Mouse (Mus musculus) splenic B cell, adult 2 months (primary cell): ENCODE data around the gene Myo1d.
A peak's percentile ranks its signal among the peaks of the same experiment; 100 is the strongest.

ENCODE experiments used
- DNase-seq: peaks from one replicate; pipeline ENCODE4 v3.0.0-alpha.2; 2011; ENCODE audit warnings: low read depth, low spot score
- H3K27me3 ChIP-seq: 2 replicates; pipeline ENCODE4 v1.6.1; 2012; ENCODE audit warnings: mild to moderate bottlenecking, low read length, moderate library complexity, mixed read lengths; ENCODE audit not compliant: control insufficient read depth, poor library complexity, insufficient read depth, severe bottlenecking
- H3K36me3 ChIP-seq: 2 replicates; pipeline ENCODE4 v1.6.1; 2012; ENCODE audit warnings: mild to moderate bottlenecking, low read length, moderate library complexity, mixed read lengths; ENCODE audit not compliant: control insufficient read depth, poor library complexity, insufficient read depth, severe bottlenecking

Gene Myo1d

DNA sequence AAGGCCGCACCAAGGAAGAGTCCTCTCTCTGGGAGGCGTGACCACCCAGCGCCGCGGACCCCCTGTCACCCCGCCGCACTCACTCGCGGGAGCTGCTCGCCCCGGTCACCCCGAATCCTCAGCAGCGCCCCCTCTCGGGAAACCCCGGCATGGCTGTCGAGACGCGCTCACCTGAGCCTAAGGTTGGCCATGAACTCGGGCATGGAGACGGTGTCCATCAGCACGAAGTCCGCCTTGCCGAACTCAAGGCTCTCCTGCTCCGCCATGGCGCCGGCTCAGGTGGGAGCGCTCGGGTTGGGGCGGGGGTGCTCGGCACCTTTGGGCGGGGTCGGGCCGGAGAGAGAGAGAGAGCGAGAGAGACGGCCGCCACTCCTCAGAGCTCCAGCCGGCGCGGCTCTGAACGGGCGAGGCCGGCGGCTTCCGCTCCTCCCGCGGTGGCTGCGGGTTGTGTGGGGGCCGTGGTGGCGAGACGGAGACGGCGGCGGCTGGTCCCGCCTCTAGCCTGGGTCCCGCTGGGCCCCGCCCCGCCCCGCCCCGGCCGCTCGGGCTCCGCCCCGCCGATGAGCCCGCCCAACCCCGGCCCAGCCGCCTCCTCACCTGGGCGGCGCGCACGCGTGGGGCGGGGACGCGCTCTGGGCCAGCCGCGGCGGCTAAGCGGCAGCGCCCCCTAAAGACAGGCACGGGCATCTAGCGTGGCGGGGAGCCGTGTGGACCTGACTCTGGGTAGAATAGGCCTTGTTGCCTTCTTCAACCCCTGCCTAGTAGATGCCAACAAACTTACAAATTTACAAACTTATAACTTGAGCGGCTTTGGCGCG lies at the start of gene Myo1d:
Gene Myo1d, minus strand, starts transcription at position 499 of the 818 bp plus-strand sequence.
- no peaks in the 10 kb centered on the region for H3K27me3 ChIP-seq
- no peaks in the 10 kb centered on the region for H3K36me3 ChIP-seq
- DNase-seq, result peak; percentile 93

- Histone ChIP-seq H3K27me3 (no peaks in the 10 kb centered on the region), H3K36me3 (no peaks in the 10 kb centered on the region)
- DNase-seq, result no peak
Measured at GRCm38 (mm10) chr11:80821794-80822193, 42.0 kb upstream of the Myo1d start.

DNA sequence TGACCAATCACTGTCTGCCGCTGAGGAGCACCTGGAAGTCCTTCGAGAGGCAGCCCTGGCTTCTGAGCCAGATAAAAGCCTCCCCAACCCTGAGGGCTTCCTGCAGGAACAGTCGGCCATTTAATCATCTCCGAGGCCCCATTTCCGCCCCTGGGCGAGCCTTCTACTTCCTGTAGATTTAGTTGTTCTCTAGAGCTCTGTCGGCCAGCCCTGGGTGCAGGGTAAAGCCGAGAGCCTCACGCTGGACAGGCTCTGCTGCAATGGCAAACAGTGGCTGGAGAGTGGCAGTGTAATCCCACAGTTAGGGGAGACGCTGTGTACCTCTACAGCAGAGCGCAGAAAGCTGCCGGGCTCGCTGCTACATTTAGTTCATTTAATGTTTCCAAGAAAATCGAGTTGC lies 41.5 kb upstream of the Myo1d start:
- no peaks in the 10 kb centered on the region for H3K36me3 ChIP-seq
- no peak for DNase-seq
- no peaks in the 10 kb centered on the region for H3K27me3 ChIP-seq

GRCm38 (mm10) chr11:80820085-80820484 lies 40.3 kb upstream of the Myo1d start:
- no peak for DNase-seq
- Histone ChIP-seq H3K27me3 (no peaks in the 10 kb centered on the region), H3K36me3 (no peaks in the 10 kb centered on the region)

DNA sequence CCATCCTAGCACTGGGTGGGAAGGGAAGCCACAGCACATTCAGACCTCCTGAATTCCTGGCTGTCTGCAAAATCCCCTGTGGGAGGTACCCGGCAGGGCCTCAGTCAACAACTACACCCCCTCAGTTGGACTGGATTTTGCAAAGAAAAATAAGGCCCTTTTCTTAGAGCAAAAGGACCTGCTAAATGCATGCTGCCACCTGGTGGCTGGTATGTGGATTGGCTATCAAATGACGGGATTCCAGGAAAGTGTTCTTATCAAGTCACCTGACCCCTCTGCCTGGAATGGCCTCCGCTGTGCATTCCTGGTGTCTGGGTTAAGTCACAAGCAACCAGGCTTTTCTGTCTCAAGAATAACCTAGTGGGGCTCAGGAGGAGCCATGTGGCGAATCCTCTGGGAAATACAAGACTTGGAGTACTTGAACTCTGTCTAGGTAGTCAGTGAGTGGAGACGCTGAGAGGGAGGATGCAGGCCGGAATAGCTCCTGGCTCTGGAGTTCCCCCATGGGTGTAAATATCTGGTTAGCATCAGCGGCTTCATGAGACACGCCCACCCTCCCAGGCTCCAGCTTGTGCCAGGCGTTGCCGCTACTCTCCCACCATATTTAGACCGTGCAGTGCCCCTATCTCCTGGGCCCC lies 38.4 kb upstream of the Myo1d start:
- Histone ChIP-seq H3K27me3 (no peaks in the 10 kb centered on the region), H3K36me3 (no peaks in the 10 kb centered on the region)
- peak; percentile 75 for DNase-seq

GRCm38 (mm10) chr11:80815354-80815753 lies 35.5 kb upstream of the Myo1d start:
- Histone ChIP-seq H3K27me3 (no peaks in the 10 kb centered on the region), H3K36me3 (no peaks in the 10 kb centered on the region)
- no peak for DNase-seq

DNA sequence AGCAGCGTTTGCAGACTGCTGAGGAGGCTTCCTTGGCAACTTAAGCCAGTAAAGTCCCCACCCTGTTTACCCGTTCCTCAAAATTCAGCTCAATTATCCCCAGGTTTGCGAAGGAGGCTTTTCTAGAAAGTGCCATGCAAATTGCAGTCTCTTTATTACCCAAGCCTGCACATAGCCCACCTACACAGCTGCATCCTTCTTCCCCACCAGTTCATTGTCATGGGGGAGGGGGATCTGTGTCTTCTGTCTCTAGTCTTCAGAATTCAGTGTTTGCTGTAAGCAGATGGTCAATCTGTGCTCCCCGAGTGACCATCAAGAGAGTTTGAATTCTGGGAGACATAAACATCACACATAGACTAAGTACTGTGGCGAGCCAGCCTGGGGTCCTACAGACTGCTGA lies 31.3 kb upstream of the Myo1d start:
- Histone ChIP-seq H3K36me3 (no peaks in the 10 kb centered on the region), H3K27me3 (no peaks in the 10 kb centered on the region)
- no peak for DNase-seq

DNA sequence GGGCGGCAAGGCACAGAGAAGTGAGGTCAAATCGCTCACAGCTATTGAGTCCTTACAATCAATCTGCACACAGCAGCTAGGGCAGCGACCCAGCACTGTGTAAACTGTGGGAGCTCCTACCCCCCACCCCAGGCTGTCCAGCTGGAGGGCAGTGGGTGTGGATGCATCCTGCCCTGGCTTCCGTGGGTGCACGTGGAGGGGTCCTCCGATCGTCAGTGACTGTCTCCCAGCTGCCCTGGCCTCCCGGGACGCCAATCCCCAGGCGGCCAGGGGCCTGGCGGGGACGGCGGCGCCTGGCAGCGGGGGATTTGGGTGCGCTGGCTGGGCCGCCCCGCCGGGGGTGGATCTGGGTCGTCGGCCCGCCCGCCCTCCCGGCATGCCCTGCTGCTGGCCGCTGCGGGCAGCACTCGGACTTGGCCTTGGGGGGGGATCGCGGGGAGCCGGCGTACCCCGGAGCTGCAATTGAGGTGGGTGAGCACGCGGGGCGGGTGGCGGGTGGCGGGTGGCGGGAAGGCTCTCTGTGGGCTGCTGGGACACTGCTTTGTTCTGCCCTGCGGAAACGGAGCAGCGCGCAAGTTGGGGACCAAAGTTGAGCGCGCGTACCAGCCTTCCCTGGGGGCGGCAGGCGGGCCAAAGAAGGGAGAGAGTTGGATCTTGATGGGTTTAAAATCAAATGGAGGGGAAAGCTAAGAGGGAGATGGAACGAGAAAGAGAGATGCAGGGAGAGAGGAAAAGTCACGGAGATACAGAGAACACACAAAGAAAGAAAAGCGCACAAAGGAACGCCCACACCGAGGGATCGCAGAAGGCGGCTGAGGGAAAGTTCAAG lies 30.4 kb upstream of the Myo1d start, which contains the start of gene Tmem98:
Gene Tmem98, plus strand, starts transcription at position 183 of the 829 bp plus-strand sequence.
- H3K36me3 ChIP-seq, result no peaks in the 10 kb centered on the region
- no peaks in the 10 kb centered on the region for H3K27me3 ChIP-seq
- DNase-seq, result no peak

- H3K36me3 ChIP-seq, result no peaks in the 10 kb centered on the region
- DNase-seq, result no peak
- H3K27me3 ChIP-seq, result no peaks in the 10 kb centered on the region
Measured at GRCm38 (mm10) chr11:80809666-80809992, 29.8 kb upstream of the Myo1d start.

DNA sequence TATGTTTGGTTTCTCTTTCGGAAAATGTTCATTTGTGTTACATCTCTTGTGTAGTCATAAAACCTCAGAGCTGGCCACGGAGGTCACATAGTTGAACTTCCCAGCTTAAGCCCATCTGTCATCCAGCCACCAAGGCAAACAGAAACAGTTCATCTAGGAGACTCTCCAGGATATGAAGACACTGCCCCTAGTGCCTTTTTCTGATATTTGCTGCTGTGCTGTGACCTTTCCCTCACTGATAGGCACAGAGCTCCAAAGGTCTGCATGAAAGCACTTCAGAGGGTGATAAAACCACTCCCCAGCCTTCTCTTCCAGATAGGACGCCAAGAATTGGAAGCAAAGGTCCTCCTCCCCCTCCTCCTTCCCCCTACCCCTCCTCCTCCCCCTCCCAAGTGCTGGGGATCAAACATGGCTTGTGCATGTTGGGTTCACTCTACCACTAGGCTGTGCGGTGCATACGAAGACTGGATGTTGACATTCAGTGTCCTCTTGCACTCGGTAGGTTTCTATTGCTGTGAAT lies 28.8 kb upstream of the Myo1d start:
- no peaks in the 10 kb centered on the region for H3K36me3 ChIP-seq

DNA sequence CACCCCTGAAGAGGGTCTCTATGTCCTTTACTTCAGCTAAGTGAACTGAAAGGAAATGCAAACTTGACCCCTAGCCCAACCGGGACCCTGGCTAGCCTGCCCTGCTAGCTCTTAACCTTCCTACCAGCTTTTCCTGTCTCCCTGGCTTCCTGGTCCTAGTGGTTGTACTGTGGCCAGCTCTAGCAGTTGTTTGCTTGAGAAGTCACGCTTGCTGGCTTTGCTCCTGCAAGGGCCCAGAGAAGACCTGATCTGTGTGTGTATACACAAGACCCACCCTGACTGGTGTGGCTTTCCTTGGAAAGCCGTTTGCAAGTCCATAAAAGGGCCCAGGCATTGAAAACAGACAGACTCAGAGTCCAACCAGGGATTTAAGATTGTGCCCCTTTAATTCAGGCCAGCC lies 22.9 kb upstream of the Myo1d start:
- Histone ChIP-seq H3K27me3 (no peaks in the 10 kb centered on the region), H3K36me3 (no peaks in the 10 kb centered on the region)
- DNase-seq, result no peak

More for the DNA sequence above, 28.8 kb upstream of the Myo1d start:
- no peak for DNase-seq
- H3K27me3 ChIP-seq, result no peaks in the 10 kb centered on the region

DNA sequence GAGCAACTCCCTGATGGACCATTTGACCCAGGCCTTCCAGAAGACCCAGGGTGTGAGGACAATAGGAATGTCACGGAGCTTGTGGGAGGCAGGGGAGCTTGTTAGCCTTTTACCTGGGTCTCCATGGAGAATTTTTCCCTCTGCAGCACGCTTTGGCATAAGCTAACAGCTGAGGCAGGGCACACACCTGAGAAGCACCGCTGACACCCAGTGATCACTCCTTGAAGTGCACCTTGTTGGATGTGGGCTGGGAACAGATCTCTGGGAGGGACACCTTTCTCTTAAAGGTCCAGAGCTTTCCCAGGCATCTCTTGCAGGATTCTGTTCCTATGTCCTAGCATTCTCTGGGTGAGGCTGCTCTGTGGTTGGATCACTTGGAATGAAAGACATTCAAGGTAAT lies 20.2 kb upstream of the Myo1d start:
- Histone ChIP-seq H3K36me3 (no peaks in the 10 kb centered on the region), H3K27me3 (no peaks in the 10 kb centered on the region)
- peak; percentile 24 for DNase-seq

GRCm38 (mm10) chr11:80795431-80795830 lies 15.6 kb upstream of the Myo1d start:
- no peaks in the 10 kb centered on the region for H3K27me3 ChIP-seq
- DNase-seq, result no peak
- no peaks in the 10 kb centered on the region for H3K36me3 ChIP-seq

DNA sequence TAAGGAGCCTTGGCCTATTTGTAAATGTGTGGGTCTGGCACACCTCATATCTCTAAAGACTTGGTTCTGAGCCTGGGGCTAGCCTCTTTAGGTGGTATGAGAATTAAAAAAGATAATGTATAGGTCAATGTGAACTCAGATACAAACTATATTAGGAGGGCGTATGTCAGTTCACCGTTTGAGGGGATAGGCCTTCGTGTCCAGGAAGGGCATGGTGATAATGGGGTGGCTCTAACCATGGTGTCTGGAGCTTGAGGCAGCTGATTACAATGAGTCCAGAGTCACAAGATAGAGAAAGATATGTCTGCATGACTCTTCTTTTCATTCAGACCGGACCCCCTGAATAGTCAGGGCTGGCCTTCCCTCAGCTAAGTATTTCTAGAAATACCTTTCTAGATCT lies 14.5 kb upstream of the Myo1d start:
- Histone ChIP-seq H3K27me3 (no peaks in the 10 kb centered on the region), H3K36me3 (no peaks in the 10 kb centered on the region)
- DNase-seq, result no peak

DNA sequence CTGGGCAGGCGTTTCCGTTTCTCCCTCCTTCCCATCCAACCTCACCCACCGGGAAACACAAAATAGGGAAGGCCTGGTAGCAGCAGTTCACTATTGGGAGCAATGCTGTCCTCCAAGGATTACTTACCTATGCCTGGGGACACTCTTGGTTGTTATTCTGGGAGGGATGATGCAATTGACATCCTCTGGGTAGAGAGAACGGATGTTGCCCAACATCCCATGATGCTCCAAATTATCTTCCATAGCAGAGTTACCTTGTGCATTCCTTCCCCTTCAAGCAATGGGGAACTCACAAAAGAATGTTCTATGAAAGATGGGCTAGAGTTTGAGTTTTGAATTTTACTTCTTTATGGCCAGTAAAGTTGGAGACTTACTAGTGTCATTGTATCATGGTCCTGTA lies 13.6 kb upstream of the Myo1d start:
- DNase-seq, result no peak
- H3K36me3 ChIP-seq, result no peaks in the 10 kb centered on the region

More for the DNA sequence above, 13.6 kb upstream of the Myo1d start:
- no peaks in the 10 kb centered on the region for H3K27me3 ChIP-seq
